Mouse (Mus musculus) right cerebral cortex, adult 2 months (tissue): ENCODE measurements around the gene Nsd1.
"Not testable (repeated sequence)": the region's sequence is repeated elsewhere in the genome, so short reads cannot be mapped to it uniquely, and the experiment has no call there.

Experiments used
- DNase-seq, 2 experiments: peaks; one replicate each; pipeline ENCODE4 v3.0.0; 2021 to 2022; ENCODE audit warnings: low spot score in 2 of 2

Gene Nsd1

GRCm38 (mm10) chr13:55190121-55190868, 19.3 kb upstream of the Nsd1 start:
- peak; percentile 94 to 96 for DNase-seq

- no peak for DNase-seq
Measured at GRCm38 (mm10) chr13:55191535-55191934, 18.0 kb upstream of the Nsd1 start.

DNA sequence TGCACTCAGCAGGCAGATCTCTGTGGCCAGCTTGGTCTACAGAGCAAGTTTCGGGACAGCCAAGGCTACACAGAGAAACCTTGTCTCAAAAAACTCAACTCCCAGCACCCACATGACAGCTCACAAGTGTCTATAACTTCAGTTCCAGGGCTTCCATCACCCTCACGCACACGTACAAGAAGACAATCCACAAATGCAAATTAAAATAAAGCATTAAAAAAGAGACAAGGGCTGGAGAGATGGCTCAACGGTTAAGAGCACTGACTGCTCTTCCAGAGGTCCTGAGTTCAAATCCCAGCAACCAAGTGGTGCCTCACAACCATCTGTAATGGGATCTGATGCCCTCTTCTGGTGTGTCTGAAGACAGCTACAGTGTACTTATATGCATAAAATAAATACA, 6.8 kb upstream of the Nsd1 start:
- DNase-seq = not testable (repeated sequence)

DNA sequence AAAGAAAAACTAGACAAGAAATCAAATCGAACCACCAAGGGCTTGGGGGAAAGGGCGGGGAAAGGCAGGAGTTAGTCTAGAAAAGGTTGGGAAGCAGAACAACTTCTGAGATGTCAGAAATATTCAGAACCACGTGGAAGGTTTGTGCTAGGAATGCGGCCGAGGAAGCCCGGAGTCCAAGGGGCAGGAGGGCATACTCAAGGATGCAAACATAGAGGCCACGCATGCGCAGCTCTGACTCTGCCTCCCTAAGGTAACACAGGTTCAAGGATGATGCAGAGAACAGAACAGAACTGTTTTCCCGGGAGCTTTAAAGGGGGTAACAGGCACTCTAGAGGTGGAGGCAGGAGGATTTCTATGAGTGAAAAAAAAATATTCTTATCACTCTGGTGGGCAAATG, 5.8 kb upstream of the Nsd1 start:
- no peak for DNase-seq

DNA sequence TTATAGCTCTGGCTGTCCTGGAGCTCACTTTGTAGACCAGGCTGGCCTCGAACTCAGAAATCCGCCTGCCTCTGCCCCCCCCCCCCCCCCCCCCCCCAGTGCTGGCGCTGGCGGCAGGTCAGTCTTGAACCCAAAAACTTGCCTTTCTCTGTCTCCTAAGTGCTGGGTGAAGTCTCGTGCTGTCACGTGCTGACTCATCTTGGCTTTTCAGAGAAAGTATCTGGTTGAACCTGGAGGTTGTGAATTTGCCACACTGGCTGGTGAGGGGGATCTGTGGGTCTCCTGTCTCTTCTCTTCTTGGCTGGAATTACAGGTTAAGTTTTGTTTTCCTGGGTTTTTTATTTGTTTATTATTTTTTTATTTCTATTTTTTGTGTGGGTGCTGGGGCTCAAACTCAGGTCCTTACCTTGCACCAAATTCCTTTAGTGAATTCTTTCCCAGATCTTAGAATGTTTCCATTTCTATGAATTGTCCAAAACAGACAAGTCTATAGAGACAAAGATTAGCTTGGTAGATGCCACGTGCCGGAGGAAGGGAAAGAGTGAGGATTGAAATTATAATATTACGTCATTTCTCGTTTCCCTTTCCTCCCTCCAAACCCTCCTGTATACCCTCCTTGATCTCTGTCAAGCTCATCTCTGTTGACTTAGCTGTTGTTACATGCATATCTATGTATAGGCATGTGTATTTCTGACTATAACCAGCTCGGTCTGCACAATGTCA, 4.8 kb upstream of the Nsd1 start:
- no peak for DNase-seq

DNA sequence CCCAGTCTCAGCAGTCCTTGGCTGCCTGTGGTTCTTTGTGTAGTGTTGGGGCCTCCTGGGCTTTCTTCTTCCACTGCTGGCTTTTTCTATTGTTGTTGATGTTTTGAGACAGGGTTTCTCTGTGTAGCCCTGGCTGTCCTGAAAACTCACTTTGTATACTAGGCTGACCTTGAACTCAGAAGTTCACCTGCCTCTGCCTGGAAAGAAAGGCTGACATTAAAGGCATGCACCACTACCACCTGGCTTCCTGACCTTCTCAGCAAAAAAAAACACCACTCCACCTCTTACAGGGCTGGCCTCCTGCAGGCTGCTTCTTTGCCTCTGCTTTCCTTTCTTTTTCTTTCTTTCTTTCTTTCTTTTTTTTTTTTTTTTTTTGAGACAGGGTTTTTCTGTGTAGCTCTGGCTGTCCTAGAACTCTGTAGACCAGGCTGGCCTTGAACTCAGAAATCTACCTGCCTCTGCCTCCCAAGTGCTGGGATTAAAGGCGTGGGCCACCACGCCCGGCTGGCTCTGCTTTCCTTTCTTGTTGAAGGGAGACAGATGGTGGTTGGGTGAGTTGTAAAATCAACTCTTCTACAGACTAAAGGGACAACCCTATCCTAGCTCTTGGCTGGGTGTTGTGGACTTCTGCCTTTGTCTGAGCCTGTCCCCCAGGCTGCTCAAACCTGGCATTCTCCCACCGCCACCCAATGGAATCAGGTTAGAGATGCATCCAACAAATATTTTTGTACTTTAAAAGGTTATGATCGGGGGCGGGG, 4.0 kb upstream of the Nsd1 start:
- no peak for DNase-seq

GRCm38 (mm10) chr13:55208837-55209648, 539 bp upstream of the Nsd1 start:
- DNase-seq = no peak

DNA sequence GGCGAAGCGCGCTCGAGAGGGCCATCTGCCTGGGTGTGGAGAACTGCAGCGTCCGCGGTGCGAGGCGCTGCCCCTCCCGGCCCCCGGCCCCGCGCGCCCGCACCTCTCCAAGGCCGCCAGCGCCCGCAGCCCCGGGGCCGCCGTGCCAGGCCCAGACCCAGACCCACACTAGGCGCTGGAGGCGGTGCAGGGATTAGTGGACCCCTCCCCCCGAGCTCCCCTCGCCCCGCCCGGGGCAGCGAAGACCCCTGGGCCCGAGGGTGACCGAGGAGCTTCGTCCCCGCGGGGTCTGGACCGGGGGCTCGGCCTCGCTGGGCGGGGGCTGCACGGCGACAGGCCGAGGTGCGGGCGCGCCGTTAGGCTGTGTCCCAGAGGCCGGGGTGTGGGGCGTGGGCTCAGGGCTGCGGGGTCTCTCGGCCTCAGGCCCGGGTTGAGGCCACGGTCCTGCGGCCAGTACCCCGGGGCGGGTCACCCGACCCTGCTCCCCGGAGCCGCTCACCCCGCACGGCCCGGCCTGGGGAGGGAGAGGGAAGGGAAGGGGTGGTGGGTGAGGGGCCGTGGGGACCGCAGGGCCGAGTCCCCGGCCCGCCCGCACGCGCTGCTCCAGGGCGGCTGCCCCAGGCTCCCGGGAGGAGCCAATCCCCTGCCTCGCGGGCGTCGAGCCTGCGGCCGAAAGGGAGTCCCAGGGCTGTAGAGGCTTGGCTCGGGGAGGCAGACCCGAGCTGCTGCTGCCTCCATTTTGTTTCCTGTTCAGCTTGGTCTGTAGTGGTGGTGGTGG, 800 bp downstream of the Nsd1 start:
- peak in 1 of 2 experiments; percentile 28 for DNase-seq

GRCm38 (mm10) chr13:55210971-55211220, 1.3 kb downstream of the Nsd1 start:
- no peak for DNase-seq

GRCm38 (mm10) chr13:55211221-55212010, 1.8 kb downstream of the Nsd1 start:
- peak; percentile 64 to 66 for DNase-seq

GRCm38 (mm10) chr13:55212011-55212360, 2.4 kb downstream of the Nsd1 start:
- DNase-seq = peak in 1 of 2 experiments; percentile 46

- peak; percentile 60 to 70 for DNase-seq
Measured at GRCm38 (mm10) chr13:55212361-55213137, 3.0 kb downstream of the Nsd1 start.

GRCm38 (mm10) chr13:55213138-55213806, 3.7 kb downstream of the Nsd1 start:
- no peak for DNase-seq

DNA sequence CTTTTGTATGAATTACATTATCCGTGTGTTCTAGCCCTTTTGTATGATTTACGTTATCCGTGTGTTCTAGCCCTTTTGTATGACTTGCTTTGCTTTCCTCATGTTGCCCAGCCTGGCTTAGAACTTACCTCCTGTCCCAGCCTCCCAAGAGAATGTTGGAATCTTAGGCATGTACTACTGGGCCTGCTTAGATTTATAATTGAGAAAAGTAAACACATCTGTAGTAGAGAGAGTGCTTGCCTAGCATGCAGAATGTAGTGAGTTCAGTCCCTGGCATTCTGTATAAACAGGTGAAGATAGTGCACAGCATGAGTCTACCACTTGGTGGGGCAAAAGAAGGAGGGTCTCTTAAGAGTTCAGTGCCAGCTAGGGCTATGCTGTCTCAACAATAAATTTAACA, 14.8 kb downstream of the Nsd1 start:
- DNase-seq = no peak

GRCm38 (mm10) chr13:55230701-55231100, 21.1 kb downstream of the Nsd1 start:
- no peak for DNase-seq

DNA sequence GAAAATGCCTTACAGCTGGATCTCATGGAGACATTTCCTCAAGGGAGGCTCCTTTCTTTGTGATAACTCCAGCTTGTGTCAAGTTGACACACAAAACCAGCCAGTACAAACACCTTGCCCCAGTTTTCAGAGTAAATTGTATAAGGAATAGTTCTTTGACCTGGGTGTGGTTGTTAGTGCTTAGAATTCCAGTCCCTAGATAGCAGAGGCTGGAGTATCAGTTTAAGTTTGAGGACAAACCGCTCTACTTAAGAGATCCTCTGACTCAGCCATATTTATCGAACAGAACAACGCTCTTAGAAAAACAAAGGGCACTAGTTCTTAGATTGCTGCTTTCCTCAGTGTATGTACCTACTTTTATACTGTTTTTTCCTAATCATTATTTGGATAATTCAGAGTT, 33.6 kb downstream of the Nsd1 start:
- DNase-seq = no peak

GRCm38 (mm10) chr13:55247293-55248030, 37.9 kb downstream of the Nsd1 start:
- DNase-seq = no peak

GRCm38 (mm10) chr13:55249246-55249645, 39.7 kb downstream of the Nsd1 start:
- DNase-seq = no peak
